Mouse (Mus musculus) hindbrain, embryonic 14.5 days (tissue): ENCODE results near the gene Btrc. TPM values are rescaled to one million over a fixed set of nuclear protein-coding genes. Genes with fewer than 3 reads are reported as not detected.

Experiments
- ATAC-seq: fragments of 200-750 bp; cut with Nextera tagmentation; 2 replicates; pipeline ENCODE4 v1.8.0; 2017; ENCODE audit warnings: moderate number of reproducible peaks, mild to moderate bottlenecking, moderate TSS enrichment, moderate library complexity; ENCODE audit not compliant: low FRiP score
- DNase-seq: peaks from one replicate; pipeline ENCODE4 v3.0.0-alpha.2; 2015; ENCODE audit warnings: low spot score
- H3K27ac ChIP-seq: fragments of 300-500 bp; sonication (generic); 2 replicates; pipeline ENCODE4 v1.5.1; 2014; ENCODE audit warnings: mild to moderate bottlenecking, moderate library complexity
- H3K27me3 ChIP-seq: fragments of 300-500 bp; sonication (generic); 2 replicates; pipeline ENCODE4 v1.6.1; 2014; ENCODE audit warnings: mild to moderate bottlenecking, low read length, mixed read lengths; ENCODE audit not compliant: control insufficient read depth, insufficient read depth
- H3K36me3 ChIP-seq: fragments of 300-500 bp; sonication (generic); replicated peaks from 2 replicates; pipeline ENCODE4 v1.6.1; 2014; ENCODE audit not compliant: control insufficient read depth, insufficient read depth
- H3K4me1 ChIP-seq: fragments of 300-500 bp; sonication (generic); replicated peaks from 2 replicates; pipeline ENCODE4 v1.6.1; 2014; ENCODE audit warnings: antibody characterized with exemption, low read length, mixed read lengths; ENCODE audit not compliant: control insufficient read depth, insufficient read depth
- H3K4me2 ChIP-seq: fragments of 300-500 bp; sonication (generic); replicated peaks from 2 replicates; pipeline ENCODE4 v1.6.1; 2014; ENCODE audit warnings: mild to moderate bottlenecking, moderate library complexity
- H3K4me3 ChIP-seq: fragments of 300-500 bp; sonication (generic); replicated peaks from 2 replicates; pipeline ENCODE4 v1.5.1; 2014; ENCODE audit warnings: mild to moderate bottlenecking, low read length
- H3K9ac ChIP-seq: fragments of 300-500 bp; sonication (generic); 2 replicates; pipeline ENCODE4 v1.6.1; 2014
- H3K9me3 ChIP-seq: fragments of 300-500 bp; sonication (generic); 2 replicates; pipeline ENCODE4 v1.6.1; 2016; ENCODE audit warnings: low read length; ENCODE audit not compliant: control insufficient read depth
- WGBS: fragments of 180-500 bp; shearing (Covaris S2); extraction: QIAGEN DNeasy Blood & Tissue Kit; methylation state at CpG from one replicate; pipeline ENCODE4 v1.1.7; 2014; 5-methylcytosine and 5-hydroxymethylcytosine counted together
- polyA plus RNA-seq: library from polyadenylated mRNA; unstranded; fragments of >200 nt; fragmentation: Nextera tagmentation; extraction: Ambion mirVana; gene quantifications from 2 replicates; pipeline ENCODE4 v1.2.1, GENCODE M21; 2014

Btrc gene
- polyA plus RNA-seq, 1 experiment from 2014 or later: 74.3 TPM

DNA sequence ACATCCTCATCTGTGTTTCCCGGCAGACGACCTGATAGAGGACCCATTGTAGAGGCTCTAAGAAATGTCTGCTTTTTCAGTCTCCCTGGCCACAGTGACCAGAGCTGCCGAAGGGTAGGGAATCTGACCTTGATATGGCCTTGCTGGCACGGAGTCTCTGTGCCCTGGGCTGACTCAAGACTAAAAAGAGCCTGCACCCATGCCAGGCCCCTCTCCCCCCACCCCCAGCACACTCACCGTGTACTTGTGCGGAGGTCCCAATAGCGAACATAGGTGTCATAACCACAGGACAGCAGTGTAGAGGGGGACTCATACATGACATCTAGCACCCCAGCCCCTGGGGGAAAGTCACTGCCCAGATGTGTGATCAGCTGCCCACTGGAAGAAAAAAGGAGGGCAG lies 215.9 kb downstream of the Btrc start:
- Histone ChIP-seq H3K4me2 (no peak overlapping the region), H3K9ac (no peak overlapping the region), H3K9me3 (no peaks in the 10 kb centered on the region), H3K36me3 (peaks cover 20% of the 10 kb centered on the region), H3K27me3 (no peaks in the 10 kb centered on the region), H3K4me1 (peaks cover 11% of the 10 kb centered on the region), H3K27ac (0 out of 2 replicates have a peak overlapping the region, but pooled peaks have one; percentile 14), H3K4me3 (no peak overlapping the region)
- ATAC-seq: no peak
- WGBS: 88% methylated on average over 7 of the region's 7 CpGs
- no peak for DNase-seq

Other genes starting within 250 kb of the Btrc start
- gene Tlx1, start 213.1 kb upstream of the Btrc start, polyA plus RNA-seq: 1.7 and 3.4 TPM in 2 replicates
- gene Lbx1, start 127.9 kb upstream of the Btrc start, polyA plus RNA-seq: 18.5 and 20.4 TPM in 2 replicates
- gene Poll, start 196.8 kb downstream of the Btrc start, polyA plus RNA-seq: 9.7 and 12.3 TPM in 2 replicates
- 75.5 and 87.4 TPM in 2 replicates for gene Gm17018, start 196.9 kb downstream of the Btrc start, polyA plus RNA-seq